Mouse (Mus musculus) liver, embryonic 16.5 days (tissue): ENCODE results near the gene Blnk. TPM values are rescaled to one million over a fixed set of nuclear protein-coding genes. Genes with fewer than 3 reads are reported as not detected.

Source experiments
- ATAC-seq: fragments of 200-750 bp; cut with Nextera tagmentation; 2 replicates; pipeline ENCODE4 v1.8.0; 2017; ENCODE audit warnings: low read depth, mild to moderate bottlenecking, moderate number of reproducible peaks, moderate library complexity
- H3K27ac ChIP-seq: fragments of 300-500 bp; sonication (generic); 2 replicates; pipeline ENCODE4 v1.5.1; 2014; ENCODE audit warnings: mild to moderate bottlenecking, low read length
- H3K27me3 ChIP-seq: fragments of 300-500 bp; sonication (generic); 2 replicates; pipeline ENCODE4 v1.6.1; 2014; ENCODE audit warnings: low read depth, low read length, mixed read lengths; ENCODE audit not compliant: control insufficient read depth, insufficient read depth
- H3K36me3 ChIP-seq: fragments of 300-500 bp; sonication (generic); 2 replicates; pipeline ENCODE4 v1.6.1; 2014; ENCODE audit warnings: mild to moderate bottlenecking; ENCODE audit not compliant: control insufficient read depth, insufficient read depth
- H3K4me1 ChIP-seq: fragments of 300-500 bp; sonication (generic); 2 replicates; pipeline ENCODE4 v1.6.1; 2014; ENCODE audit warnings: low read depth, low read length, mixed read lengths; ENCODE audit not compliant: control insufficient read depth
- H3K4me2 ChIP-seq: fragments of 300-500 bp; sonication (generic); 2 replicates; pipeline ENCODE4 v1.6.1; 2014; ENCODE audit warnings: low read depth, low read length, mixed read lengths
- H3K4me3 ChIP-seq: fragments of 300-500 bp; sonication (generic); 2 replicates; pipeline ENCODE4 v1.5.1; 2014; ENCODE audit warnings: low read depth, mild to moderate bottlenecking, low read length
- H3K9ac ChIP-seq: fragments of 300-500 bp; sonication (generic); 2 replicates; pipeline ENCODE4 v1.6.1; 2014; ENCODE audit warnings: low read depth, low read length
- H3K9me3 ChIP-seq: fragments of 300-500 bp; sonication (generic); replicated peaks from 2 replicates; pipeline ENCODE4 v1.6.1; 2016; ENCODE audit warnings: low read length; ENCODE audit not compliant: control insufficient read depth
- WGBS: fragments of 180-500 bp; shearing (Covaris S2); extraction: QIAGEN DNeasy Blood & Tissue Kit; methylation state at CpG from one replicate; pipeline ENCODE4 v1.1.7; 2014; ENCODE audit not compliant: insufficient replicate concordance; 5-methylcytosine and 5-hydroxymethylcytosine counted together
- polyA plus RNA-seq: library from polyadenylated mRNA; unstranded; fragments of >200 nt; fragmentation: Nextera tagmentation; extraction: Ambion mirVana; gene quantifications from 2 replicates; pipeline ENCODE4 v1.2.1, GENCODE M21; 2015

The Blnk gene
- polyA plus RNA-seq, 1 experiment from 2014 or later: 2.4 TPM

GRCm38 (mm10) chr19:40962988-40963387, 31.3 kb downstream of the Blnk start:
- Histone ChIP-seq H3K4me1 (no peaks in the 10 kb centered on the region), H3K4me2 (no peak overlapping the region), H3K9ac (no peak overlapping the region), H3K4me3 (no peak overlapping the region), H3K27me3 (no peaks in the 10 kb centered on the region), H3K9me3 (no peaks in the 10 kb centered on the region), H3K27ac (no peak overlapping the region), H3K36me3 (no peaks in the 10 kb centered on the region)
- no peak for ATAC-seq
- WGBS: 17% methylated on average over 12 of the region's 12 CpGs

DNA sequence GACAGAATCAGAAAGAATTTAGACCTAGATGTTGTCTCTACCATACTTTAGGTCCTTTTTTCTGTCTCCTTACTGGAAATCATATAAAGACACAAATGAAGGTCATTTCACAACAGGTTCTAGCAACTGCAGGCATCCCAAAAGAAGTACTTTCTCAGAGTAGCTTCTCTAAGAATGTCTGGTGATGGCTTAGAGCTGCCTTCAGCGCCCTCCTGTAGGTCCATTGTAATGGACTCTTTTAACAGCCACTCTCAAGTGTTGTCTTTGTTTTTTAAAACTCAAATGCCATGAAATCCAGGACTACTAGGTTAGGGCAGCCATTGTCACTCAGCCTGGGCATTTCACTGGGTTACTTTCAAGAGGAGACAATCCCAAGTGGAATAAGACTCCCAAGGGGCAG, 35.4 kb downstream of the Blnk start:
- Histone ChIP-seq H3K27me3 (no peaks in the 10 kb centered on the region), H3K36me3 (no peaks in the 10 kb centered on the region), H3K4me1 (no peaks in the 10 kb centered on the region), H3K9ac (no peak overlapping the region), H3K4me3 (no peak overlapping the region), H3K4me2 (no peak overlapping the region), H3K9me3 (no peaks in the 10 kb centered on the region), H3K27ac (no peak overlapping the region)
- ATAC-seq: no peak
- 41% methylated on average over 1 of the region's 1 CpGs for WGBS

- Histone ChIP-seq H3K27ac (no peak overlapping the region), H3K27me3 (no peaks in the 10 kb centered on the region), H3K36me3 (no peaks in the 10 kb centered on the region), H3K9me3 (no peaks in the 10 kb centered on the region), H3K4me2 (no peak overlapping the region), H3K9ac (no peak overlapping the region), H3K4me1 (no peaks in the 10 kb centered on the region), H3K4me3 (no peak overlapping the region)
- ATAC-seq: no peak
- WGBS: 55% methylated on average over 4 of the region's 4 CpGs
Observed at GRCm38 (mm10) chr19:40946937-40947577, 47.3 kb downstream of the Blnk start.

DNA sequence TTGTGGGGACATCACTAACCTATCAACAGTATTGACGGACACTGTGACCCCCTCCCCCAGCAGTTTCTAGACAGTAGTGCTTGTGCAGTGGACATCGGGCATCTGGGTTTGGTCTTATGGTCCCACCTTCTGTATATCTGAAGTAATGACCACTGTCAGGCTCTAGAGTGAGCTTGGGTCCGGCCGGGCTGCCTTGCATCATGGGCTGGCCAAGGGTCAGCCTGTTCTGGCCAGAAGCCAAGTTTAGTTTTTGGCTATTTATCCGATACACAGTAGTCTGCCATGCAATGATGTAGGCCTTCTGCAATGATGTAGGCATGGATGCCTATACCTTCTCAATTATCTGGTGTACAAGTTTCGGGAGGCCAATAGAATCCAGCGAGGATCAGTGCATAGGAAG, 50.8 kb downstream of the Blnk start:
- no peaks in the 10 kb centered on the region for H3K36me3 ChIP-seq
- H3K4me2 ChIP-seq: no peak overlapping the region
- H3K9ac ChIP-seq: no peak overlapping the region
- no peak for ATAC-seq
- 68% methylated on average over 7 of the region's 7 CpGs for WGBS
- H3K27ac ChIP-seq: no peak overlapping the region
- H3K9me3 ChIP-seq: no peaks in the 10 kb centered on the region
- no peak overlapping the region for H3K4me3 ChIP-seq
- H3K27me3 ChIP-seq: no peaks in the 10 kb centered on the region
- no peaks in the 10 kb centered on the region for H3K4me1 ChIP-seq

DNA sequence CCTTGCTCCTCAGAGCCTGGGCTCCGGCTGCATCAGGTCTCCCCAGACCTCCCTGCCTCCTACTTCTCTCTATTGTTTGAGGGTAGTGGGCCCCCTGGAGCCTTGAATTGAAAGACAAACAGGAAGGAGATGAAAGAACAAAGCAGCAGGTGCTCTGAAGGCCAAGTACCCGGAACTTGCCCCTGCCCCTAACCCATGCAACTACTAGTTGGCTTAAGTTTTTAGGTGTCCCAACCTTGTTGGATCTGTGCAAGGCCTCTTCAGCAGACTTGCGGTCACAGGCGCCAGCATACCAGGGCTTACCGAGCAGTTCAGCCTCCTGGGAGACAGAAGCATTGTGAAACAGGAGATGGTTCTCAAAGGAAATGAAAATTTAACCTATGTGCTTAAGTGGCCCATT, 58.3 kb downstream of the Blnk start:
- Histone ChIP-seq H3K4me3 (no peak overlapping the region), H3K4me2 (no peak overlapping the region), H3K27ac (no peak overlapping the region), H3K4me1 (no peaks in the 10 kb centered on the region), H3K36me3 (no peaks in the 10 kb centered on the region), H3K9me3 (no peaks in the 10 kb centered on the region), H3K9ac (no peak overlapping the region), H3K27me3 (no peaks in the 10 kb centered on the region)
- no peak for ATAC-seq
- 42% methylated on average over 5 of the region's 5 CpGs for WGBS

GRCm38 (mm10) chr19:40935376-40935775, 59.0 kb downstream of the Blnk start:
- H3K4me1 ChIP-seq: no peaks in the 10 kb centered on the region
- no peak overlapping the region for H3K4me2 ChIP-seq
- no peaks in the 10 kb centered on the region for H3K27me3 ChIP-seq
- no peak for ATAC-seq
- no peak overlapping the region for H3K9ac ChIP-seq
- H3K36me3 ChIP-seq: no peaks in the 10 kb centered on the region
- H3K9me3 ChIP-seq: no peaks in the 10 kb centered on the region
- no peak overlapping the region for H3K4me3 ChIP-seq
- H3K27ac ChIP-seq: no peak overlapping the region
- 54% methylated on average over 8 of the region's 8 CpGs for WGBS

DNA sequence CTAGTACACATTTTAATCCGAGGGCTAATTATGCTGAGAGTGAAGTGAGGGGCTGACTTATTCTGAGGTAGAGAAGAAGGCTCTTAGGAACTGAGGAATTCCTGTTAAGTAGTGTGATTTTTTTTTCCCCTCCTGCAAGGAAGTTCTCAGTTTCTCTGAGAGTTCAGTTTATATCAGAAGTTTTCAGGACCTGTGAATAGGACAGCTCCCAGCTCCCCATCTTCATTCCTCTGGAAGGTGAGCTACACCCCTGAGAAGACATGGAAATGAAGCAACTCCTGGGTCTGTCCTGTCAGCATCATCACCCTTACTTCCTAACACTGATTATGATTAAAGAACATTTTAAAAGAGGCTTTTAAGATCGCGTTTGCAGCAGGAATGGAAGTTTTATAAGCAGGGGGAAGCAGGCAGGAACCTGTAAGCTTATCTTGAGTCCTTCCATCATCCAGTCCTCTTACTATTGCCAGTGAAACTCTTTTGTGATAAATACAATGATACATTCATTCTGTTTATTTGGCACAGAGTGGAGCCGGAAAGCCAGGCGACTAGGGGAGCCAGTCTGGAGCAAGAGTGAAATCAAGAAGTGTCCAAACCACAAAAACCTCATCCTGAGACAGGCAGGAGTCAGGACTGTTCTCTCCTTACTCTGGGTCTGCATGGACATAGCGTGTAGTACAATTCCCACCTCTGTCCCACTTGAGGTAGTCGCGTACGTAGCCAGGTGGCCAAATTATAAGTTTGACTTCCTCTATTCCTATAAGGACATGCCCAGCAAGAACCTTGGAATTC, 62.6 kb downstream of the Blnk start:
- WGBS: 44% methylated on average over 9 of the region's 9 CpGs
- H3K4me3 ChIP-seq: no peak overlapping the region
- no peak overlapping the region for H3K9ac ChIP-seq
- no peaks in the 10 kb centered on the region for H3K27me3 ChIP-seq
- no peaks in the 10 kb centered on the region for H3K4me1 ChIP-seq
- no peaks in the 10 kb centered on the region for H3K9me3 ChIP-seq
- H3K4me2 ChIP-seq: no peak overlapping the region
- no peaks in the 10 kb centered on the region for H3K36me3 ChIP-seq
- ATAC-seq: no peak
- no peak overlapping the region for H3K27ac ChIP-seq

DNA sequence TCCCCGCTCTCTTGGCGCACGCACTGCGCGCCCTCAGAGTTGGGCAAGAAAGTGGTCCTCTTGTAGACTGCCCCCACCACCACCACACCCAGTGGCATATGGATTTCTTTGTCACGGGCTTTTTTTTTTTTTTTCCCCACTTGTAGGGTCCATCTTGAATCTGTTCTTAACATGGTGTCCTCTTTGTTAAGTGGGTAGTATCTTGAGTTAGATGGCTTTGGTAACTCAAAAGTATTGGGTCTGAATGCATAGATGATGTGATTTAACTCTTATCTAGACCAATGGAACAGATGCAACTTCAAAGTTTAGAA, 99.0 kb downstream of the Blnk start:
- H3K4me1 ChIP-seq: peaks cover 5% of the 10 kb centered on the region
- no peaks in the 10 kb centered on the region; the same call in 1 of the 2 replicates for H3K9me3 ChIP-seq
- H3K36me3 ChIP-seq: no peaks in the 10 kb centered on the region
- no peak for ATAC-seq
- peak overlapping the region; percentile 75 for H3K9ac ChIP-seq
- peak overlapping the region; percentile 73 for H3K4me2 ChIP-seq
- H3K27me3 ChIP-seq: peaks cover 10% of the 10 kb centered on the region
- H3K27ac ChIP-seq: no peak overlapping the region
- peak overlapping the region; percentile 84 for H3K4me3 ChIP-seq
- under 1% methylated on average over 6 of the region's 6 CpGs for whole genome bisulfite sequencing
